Mouse (Mus musculus) myocyte (in vitro differentiated cells): ENCODE results near the gene Rnf7. TPM values are rescaled to one million over a fixed set of nuclear protein-coding genes. Genes with fewer than 3 reads are reported as not detected.

ENCODE experiments used
- H3K27me3 ChIP-seq: one replicate; pipeline ENCODE4 v1.6.1; 2011; ENCODE audit not compliant: control insufficient read depth, insufficient read depth, insufficient read length
- H3K36me3 ChIP-seq: one replicate; pipeline ENCODE4 v1.6.1; 2011; ENCODE audit not compliant: control insufficient read depth, insufficient read depth
- H3K4me2 ChIP-seq: one replicate; pipeline ENCODE4 v1.6.1; 2011; ENCODE audit warnings: low read depth, control low read depth
- H3K4me3 ChIP-seq: one replicate; pipeline ENCODE4 v1.5.1; 2011; ENCODE audit warnings: mild to moderate bottlenecking, control low read depth, moderate library complexity
- H3K79me2 ChIP-seq: one replicate; pipeline ENCODE4 v1.6.1; 2011; ENCODE audit not compliant: control insufficient read depth, insufficient read depth
- H3ac ChIP-seq: one replicate; pipeline ENCODE4 v1.6.1; 2011; ENCODE audit not compliant: control insufficient read depth, insufficient read length
- CEBPB ChIP-seq: IDR thresholded peaks from 2 replicates; pipeline ENCODE4 v1.6.1; 2011; ENCODE audit warnings: mild to moderate bottlenecking, moderate library complexity; ENCODE audit not compliant: poor library complexity, insufficient read depth, severe bottlenecking
- E2F4 ChIP-seq: IDR thresholded peaks from one replicate; pipeline ENCODE4 v1.6.1; 2011; ENCODE audit warnings: mild to moderate bottlenecking, control low read depth, moderate library complexity; ENCODE audit not compliant: insufficient read depth
- MAX ChIP-seq: IDR thresholded peaks from one replicate; pipeline ENCODE4 v1.6.1; 2011; ENCODE audit warnings: low read depth, mild to moderate bottlenecking, control low read depth
- MYOD1 ChIP-seq, 3 experiments: IDR thresholded peaks; one replicate each; pipeline ENCODE4 v1.6.1; 2011; ENCODE audit warnings: control low read depth in 2 of 3, low read depth in 2 of 3, mild to moderate bottlenecking in 2 of 3, moderate library complexity in 1 of 3; ENCODE audit not compliant: insufficient read length in 2 of 3, control insufficient read depth in 1 of 3
- MYOG ChIP-seq, 3 experiments: IDR thresholded peaks; one replicate each; pipeline ENCODE4 v1.6.1; 2011; ENCODE audit warnings: control low read depth in 2 of 3, low read depth in 2 of 3, mild to moderate bottlenecking in 2 of 3; ENCODE audit not compliant: insufficient read length in 2 of 3, control insufficient read depth in 1 of 3, insufficient read depth in 1 of 3
- POLR2A ChIP-seq: IDR thresholded peaks from one replicate; pipeline ENCODE4 v1.6.1; 2011; ENCODE audit warnings: low read depth, mild to moderate bottlenecking, control low read depth, moderate library complexity; ENCODE audit not compliant: insufficient read length
- POLR2AphosphoS2 ChIP-seq: IDR thresholded peaks from one replicate; pipeline ENCODE4 v1.6.1; 2011; ENCODE audit warnings: low read depth, control low read depth; ENCODE audit not compliant: insufficient read length
- REST ChIP-seq: IDR thresholded peaks from one replicate; pipeline ENCODE4 v1.6.1; 2011; ENCODE audit warnings: mild to moderate bottlenecking, control low read depth, moderate library complexity; ENCODE audit not compliant: insufficient read depth, insufficient read length
- SRF ChIP-seq: IDR thresholded peaks from one replicate; pipeline ENCODE4 v1.6.1; 2011; ENCODE audit warnings: low read depth; ENCODE audit not compliant: control insufficient read depth, insufficient read length
- TCF12 ChIP-seq: IDR thresholded peaks from one replicate; pipeline ENCODE4 v1.6.1; 2011; ENCODE audit warnings: mild to moderate bottlenecking, control low read depth; ENCODE audit not compliant: poor library complexity, insufficient read depth, severe bottlenecking
- TCF3 ChIP-seq: IDR thresholded peaks from one replicate; pipeline ENCODE4 v1.6.1; 2011; ENCODE audit warnings: low read depth, control low read depth; ENCODE audit not compliant: insufficient read length
- USF1 ChIP-seq: IDR thresholded peaks from one replicate; pipeline ENCODE4 v1.6.1; 2011; ENCODE audit warnings: low read depth, mild to moderate bottlenecking, control low read depth, moderate library complexity
- polyA plus RNA-seq: library from polyadenylated mRNA; unstranded; fragments of >200 nt; fragmentation: generic; extraction: Trizol; gene quantifications from one replicate; pipeline ENCODE4 v1.2.1, GENCODE M21; 2012; ENCODE audit warnings: missing spikeins

Gene Rnf7
- polyA plus RNA-seq, 1 experiment, result 221 TPM

DNA sequence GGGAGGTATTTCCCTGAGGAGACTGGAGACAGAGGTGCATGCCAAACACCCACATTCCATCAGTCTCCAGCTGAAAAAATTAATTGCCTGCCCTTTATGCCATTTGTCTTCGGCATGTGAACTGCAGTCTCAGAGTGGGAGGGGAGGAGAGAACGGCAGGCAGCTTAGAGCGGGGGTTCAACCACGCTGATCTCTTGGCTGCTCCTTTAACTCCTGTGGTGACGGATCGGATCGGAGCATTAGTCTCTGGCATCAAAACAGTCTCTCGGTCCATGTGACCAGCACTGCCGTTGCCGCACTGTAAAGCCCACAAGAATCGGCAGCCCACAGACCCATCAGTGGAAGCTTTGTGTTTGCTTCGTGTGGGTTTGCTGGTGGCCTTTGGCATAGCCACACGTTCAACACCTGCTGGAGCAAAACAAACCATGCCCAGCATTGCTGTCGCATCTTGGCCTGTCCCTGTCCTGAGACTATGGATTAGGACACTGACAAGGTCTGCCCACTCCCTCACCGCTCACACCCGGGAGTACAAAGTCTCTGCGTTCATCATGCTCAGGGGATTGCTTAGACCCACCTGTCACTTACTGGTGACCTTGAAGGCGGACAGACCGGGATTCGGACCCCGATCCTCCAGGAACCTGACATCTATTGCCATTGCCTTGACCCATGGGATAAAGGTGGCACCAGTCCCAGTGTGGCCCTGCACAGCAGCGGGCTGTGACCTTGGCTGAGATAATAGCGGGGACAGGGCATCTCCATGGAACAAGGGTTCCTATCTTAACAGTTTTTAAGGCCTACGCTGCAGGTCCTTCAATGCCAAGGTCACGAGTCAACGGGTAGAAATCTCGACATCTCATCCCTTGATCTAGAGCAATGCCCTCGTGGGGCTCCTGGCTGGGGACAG lies 41.3 kb downstream of the Rnf7 start:
- Histone ChIP-seq H3K27me3 (no peaks in the 10 kb centered on the region), H3K79me2 (no peaks in the 10 kb centered on the region), H3K4me3 (no peak overlapping the region), H3ac (no peak overlapping the region), H3K4me2 (no peak overlapping the region), H3K36me3 (no peaks in the 10 kb centered on the region)
- no peak for TF ChIP-seq CEBPB
- TF ChIP-seq POLR2AphosphoS2, result no peak
- no peak for TF ChIP-seq MYOG (IDR thresholded peaks at IDR 0.05; ENCODE audit: control insufficient read depth in 1 of 3, insufficient read depth in 1 of 3, insufficient read length in 2 of 3, low read depth in 2 of 3)
- TF ChIP-seq E2F4, result no peak
- TF ChIP-seq SRF, result no peak
- no peak for TF ChIP-seq TCF3
- TF ChIP-seq MYOD1 (IDR thresholded peaks at IDR 0.05; ENCODE audit: control insufficient read depth in 1 of 3, insufficient read length in 2 of 3, low read depth in 2 of 3), result no peak
- no peak for TF ChIP-seq MAX
- no peak for TF ChIP-seq REST
- TF ChIP-seq TCF12, result no peak

DNA sequence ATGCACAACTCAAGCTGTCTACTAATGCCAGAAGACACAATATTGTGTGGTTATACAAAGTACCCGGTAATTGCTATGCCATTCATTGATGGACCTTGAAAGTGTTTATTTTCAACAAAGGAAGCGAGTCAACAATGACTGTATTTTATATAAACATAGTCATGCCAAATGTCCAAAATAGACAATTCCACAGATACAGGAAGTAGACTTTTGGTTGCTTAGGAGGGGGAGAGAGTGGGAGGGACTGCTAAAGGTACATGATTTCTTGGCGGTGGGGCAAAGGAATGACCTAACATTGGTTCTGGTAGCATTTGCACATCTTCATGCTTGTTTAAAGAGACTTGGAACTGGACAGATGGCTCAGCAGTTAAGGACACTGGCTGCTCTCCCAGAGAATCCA lies 45.9 kb downstream of the Rnf7 start:
- H3ac ChIP-seq, result no peak overlapping the region
- no peak overlapping the region for H3K4me2 ChIP-seq
- no peaks in the 10 kb centered on the region for H3K27me3 ChIP-seq
- H3K36me3 ChIP-seq, result no peaks in the 10 kb centered on the region
- H3K79me2 ChIP-seq, result no peaks in the 10 kb centered on the region
- no peak for TF ChIP-seq E2F4
- no peak for TF ChIP-seq TCF3
- TF ChIP-seq TCF12, result no peak
- no peak for TF ChIP-seq REST
- no peak for TF ChIP-seq USF1
- no peak for TF ChIP-seq MAX
- no peak for TF ChIP-seq SRF
- no peak for TF ChIP-seq MYOG (IDR thresholded peaks at IDR 0.05; ENCODE audit: control insufficient read depth in 1 of 3, insufficient read depth in 1 of 3, insufficient read length in 2 of 3, low read depth in 2 of 3)
- no peak overlapping the region for H3K4me3 ChIP-seq

DNA sequence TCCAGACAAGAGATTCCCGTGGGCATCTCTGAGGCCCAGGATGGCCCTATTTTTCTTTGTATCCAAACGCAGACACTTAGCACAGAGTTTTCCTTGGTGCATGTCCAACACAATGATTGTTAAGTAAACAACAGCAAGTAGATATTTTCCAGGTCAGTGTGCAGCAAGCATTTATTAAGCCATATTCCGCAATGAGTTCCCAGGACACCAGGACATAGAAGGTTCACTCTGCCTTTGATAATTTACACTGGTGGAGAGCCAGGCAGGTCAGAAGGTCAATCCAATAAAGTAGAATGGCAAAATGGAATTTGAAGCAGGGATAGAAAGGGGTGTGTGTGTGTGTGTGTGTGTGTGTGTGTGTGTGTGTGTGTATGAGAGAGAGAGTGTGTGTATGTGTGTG lies 47.4 kb downstream of the Rnf7 start:
- no peaks in the 10 kb centered on the region for H3K27me3 ChIP-seq
- H3K79me2 ChIP-seq, result no peaks in the 10 kb centered on the region
- H3K36me3 ChIP-seq, result no peaks in the 10 kb centered on the region
- no peak overlapping the region for H3K4me3 ChIP-seq
- TF ChIP-seq SRF, result no peak
- no peak for TF ChIP-seq TCF3
- no peak for TF ChIP-seq E2F4
- TF ChIP-seq POLR2AphosphoS2, result no peak
- no peak for TF ChIP-seq TCF12
- TF ChIP-seq MYOD1 (IDR thresholded peaks at IDR 0.05; ENCODE audit: control insufficient read depth in 1 of 3, insufficient read length in 2 of 3, low read depth in 2 of 3), result no peak
- no peak for TF ChIP-seq REST
- no peak for TF ChIP-seq MYOG (IDR thresholded peaks at IDR 0.05; ENCODE audit: control insufficient read depth in 1 of 3, insufficient read depth in 1 of 3, insufficient read length in 2 of 3, low read depth in 2 of 3)
- no peak for TF ChIP-seq USF1
- TF ChIP-seq CEBPB, result no peak
- no peak for TF ChIP-seq POLR2A
- no peak for TF ChIP-seq MAX
- no peak overlapping the region for H3ac ChIP-seq
- H3K4me2 ChIP-seq, result no peak overlapping the region

DNA sequence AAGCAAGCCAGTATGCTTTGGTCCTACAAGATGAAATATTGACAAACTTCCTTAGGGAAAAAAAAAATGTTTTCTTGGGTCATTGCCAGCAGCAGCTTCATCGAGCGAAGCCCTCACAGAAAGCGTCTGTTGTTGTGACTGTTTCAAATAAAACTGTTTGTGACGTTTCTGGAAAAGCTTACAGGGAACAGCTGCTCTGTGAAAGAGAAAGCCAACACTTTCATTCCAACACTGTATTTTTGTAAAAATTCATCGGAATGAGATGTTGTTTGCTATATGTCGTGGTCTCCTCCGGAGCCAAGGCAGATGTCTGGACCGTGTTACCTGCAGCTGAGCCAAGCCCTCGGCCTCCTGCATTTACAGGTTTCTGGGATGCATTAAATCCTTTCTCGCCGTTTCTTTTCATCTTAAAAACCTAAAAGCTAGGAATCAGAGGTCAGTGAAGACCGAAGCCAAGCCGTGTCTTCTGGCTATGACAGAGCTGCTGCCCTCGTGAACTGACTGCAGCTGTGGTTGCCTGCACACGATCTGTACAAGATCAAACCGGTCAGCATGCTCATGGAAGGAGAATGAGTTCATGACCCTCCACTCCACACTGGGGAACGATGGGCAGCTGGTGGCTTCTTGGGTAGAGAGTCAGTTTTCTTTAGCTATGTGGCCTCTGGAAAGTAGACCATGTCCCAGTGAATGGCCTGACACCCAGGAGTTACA lies 50.0 kb downstream of the Rnf7 start:
- Histone ChIP-seq H3K79me2 (no peaks in the 10 kb centered on the region), H3ac (no peak overlapping the region), H3K4me2 (no peak overlapping the region), H3K27me3 (no peaks in the 10 kb centered on the region), H3K36me3 (no peaks in the 10 kb centered on the region), H3K4me3 (no peak overlapping the region)
- no peak for TF ChIP-seq USF1
- no peak for TF ChIP-seq POLR2AphosphoS2
- no peak for TF ChIP-seq TCF12
- peak in 1 of 3 experiments; percentile 25 for TF ChIP-seq MYOG (IDR thresholded peaks at IDR 0.05; ENCODE audit: control insufficient read depth in 1 of 3, insufficient read depth in 1 of 3, insufficient read length in 2 of 3, low read depth in 2 of 3)
- TF ChIP-seq MYOD1 (IDR thresholded peaks at IDR 0.05; ENCODE audit: control insufficient read depth in 1 of 3, insufficient read length in 2 of 3, low read depth in 2 of 3), result no peak
- TF ChIP-seq CEBPB, result no peak
- no peak for TF ChIP-seq REST
- TF ChIP-seq TCF3, result no peak
